Mouse (Mus musculus): Measurements from ENCODE around the gene Abca1. TPM values are rescaled to one million over a fixed set of nuclear protein-coding genes. Genes with fewer than 3 reads are reported as not detected.

Gene Abca1
- polyA plus RNA-seq (2014; fragmentation: Nextera tagmentation; extraction: Ambion mirVana) = 2.5 and 2.8 TPM in 2 replicates

- Histone ChIP-seq H3K36me3 (ENCODE audit: control insufficient read depth, insufficient read depth, low read length) (no peaks in the 10 kb centered on the region), H3K27ac (ENCODE audit: low read depth, low read length) (no peak within 1 kb of the TSS), H3K9ac (ENCODE audit: low read depth, low read length) (peak within 1 kb of the TSS; percentile 40), H3K4me1 (ENCODE audit: control insufficient read depth, insufficient read depth, low read length) (peaks cover 3% of the 10 kb centered on the region; the same call in 1 of the 2 replicates), H3K27me3 (ENCODE audit: control insufficient read depth, insufficient read depth, low read length) (no peaks in the 10 kb centered on the region), H3K9me3 (replicated peaks; ENCODE audit: control insufficient read depth, low read length) (no peaks in the 10 kb centered on the region), H3K4me2 (peak within 1 kb of the TSS; percentile 90), H3K4me3 (ENCODE audit: low read depth, low read length) (peak within 1 kb of the TSS; percentile 69)
- ATAC-seq (replicated peaks; ENCODE audit: insufficient number of reproducible peaks, low FRiP score, low TSS enrichment) = peak; percentile 86
- under 1% methylated on average over 37 of the region's 37 CpGs for WGBS (ENCODE audit: insufficient replicate concordance)
These were observed at the start of gene Abca1 for GRCm38 (mm10) chr4:53159767-53160166. Gene Abca1, minus strand, starts transcription at chr4:53159895.

GRCm38 (mm10) chr4:53204482-53204881 is 44.8 kb upstream of the Abca1 start:
- ATAC-seq (replicated peaks; ENCODE audit: insufficient number of reproducible peaks, low FRiP score, low TSS enrichment) = no peak
- WGBS (ENCODE audit: insufficient replicate concordance) = 68% methylated on average over 7 of the region's 7 CpGs
- H3K9ac ChIP-seq (ENCODE audit: low read depth, low read length) = no peak overlapping the region

GRCm38 (mm10) chr4:53203595-53204400 is 44.1 kb upstream of the Abca1 start:
- Histone ChIP-seq H3K4me3 (ENCODE audit: low read depth, low read length) (no peak overlapping the region), H3K27me3 (ENCODE audit: control insufficient read depth, insufficient read depth, low read length) (no peaks in the 10 kb centered on the region), H3K9ac (ENCODE audit: low read depth, low read length) (no peak overlapping the region), H3K27ac (ENCODE audit: low read depth, low read length) (no peak overlapping the region), H3K36me3 (ENCODE audit: control insufficient read depth, insufficient read depth, low read length) (no peaks in the 10 kb centered on the region), H3K4me1 (ENCODE audit: control insufficient read depth, insufficient read depth, low read length) (no peaks in the 10 kb centered on the region), H3K4me2 (no peak overlapping the region), H3K9me3 (replicated peaks; ENCODE audit: control insufficient read depth, low read length) (no peaks in the 10 kb centered on the region)
- ATAC-seq (replicated peaks; ENCODE audit: insufficient number of reproducible peaks, low FRiP score, low TSS enrichment) = no peak
- WGBS (ENCODE audit: insufficient replicate concordance) = 74% methylated on average over 15 of the region's 15 CpGs

More at GRCm38 (mm10) chr4:53204482-53204881, 44.8 kb upstream of the Abca1 start:
- H3K27me3 ChIP-seq (ENCODE audit: control insufficient read depth, insufficient read depth, low read length) = no peaks in the 10 kb centered on the region
- H3K4me2 ChIP-seq = no peak overlapping the region
- H3K4me3 ChIP-seq (ENCODE audit: low read depth, low read length) = no peak overlapping the region
- H3K27ac ChIP-seq (ENCODE audit: low read depth, low read length) = no peak overlapping the region
- no peaks in the 10 kb centered on the region for H3K4me1 ChIP-seq (ENCODE audit: control insufficient read depth, insufficient read depth, low read length)
- no peaks in the 10 kb centered on the region for H3K36me3 ChIP-seq (ENCODE audit: control insufficient read depth, insufficient read depth, low read length)
- H3K9me3 ChIP-seq (replicated peaks; ENCODE audit: control insufficient read depth, low read length) = no peaks in the 10 kb centered on the region

GRCm38 (mm10) chr4:53200276-53200675 is 40.6 kb upstream of the Abca1 start:
- Histone ChIP-seq H3K9me3 (replicated peaks; ENCODE audit: control insufficient read depth, low read length) (no peaks in the 10 kb centered on the region), H3K4me3 (ENCODE audit: low read depth, low read length) (no peak overlapping the region), H3K4me1 (ENCODE audit: control insufficient read depth, insufficient read depth, low read length) (peaks cover 5% of the 10 kb centered on the region; the same call in 1 of the 2 replicates), H3K9ac (ENCODE audit: low read depth, low read length) (no peak overlapping the region), H3K36me3 (ENCODE audit: control insufficient read depth, insufficient read depth, low read length) (no peaks in the 10 kb centered on the region), H3K4me2 (no peak overlapping the region), H3K27me3 (ENCODE audit: control insufficient read depth, insufficient read depth, low read length) (no peaks in the 10 kb centered on the region), H3K27ac (ENCODE audit: low read depth, low read length) (no peak overlapping the region)
- no peak for ATAC-seq (replicated peaks; ENCODE audit: insufficient number of reproducible peaks, low FRiP score, low TSS enrichment)
- WGBS (ENCODE audit: insufficient replicate concordance) = 93% methylated on average over 1 of the region's 1 CpGs

GRCm38 (mm10) chr4:53197842-53198241 is 38.1 kb upstream of the Abca1 start:
- 82% methylated on average over 4 of the region's 4 CpGs for WGBS (ENCODE audit: insufficient replicate concordance)
- H3K4me1 ChIP-seq (ENCODE audit: control insufficient read depth, insufficient read depth, low read length) = peaks cover 5% of the 10 kb centered on the region; the same call in 1 of the 2 replicates
- no peaks in the 10 kb centered on the region for H3K27me3 ChIP-seq (ENCODE audit: control insufficient read depth, insufficient read depth, low read length)
- H3K9me3 ChIP-seq (replicated peaks; ENCODE audit: control insufficient read depth, low read length) = no peaks in the 10 kb centered on the region
- no peak for ATAC-seq (replicated peaks; ENCODE audit: insufficient number of reproducible peaks, low FRiP score, low TSS enrichment)
- no peak overlapping the region for H3K27ac ChIP-seq (ENCODE audit: low read depth, low read length)
- H3K4me2 ChIP-seq = no peak overlapping the region
- H3K4me3 ChIP-seq (ENCODE audit: low read depth, low read length) = no peak overlapping the region
- no peak overlapping the region for H3K9ac ChIP-seq (ENCODE audit: low read depth, low read length)
- no peaks in the 10 kb centered on the region for H3K36me3 ChIP-seq (ENCODE audit: control insufficient read depth, insufficient read depth, low read length)

GRCm38 (mm10) chr4:53196058-53196771 is 36.5 kb upstream of the Abca1 start:
- Histone ChIP-seq H3K4me1 (ENCODE audit: control insufficient read depth, insufficient read depth, low read length) (peaks cover 5% of the 10 kb centered on the region; the same call in 1 of the 2 replicates), H3K4me3 (ENCODE audit: low read depth, low read length) (peak overlapping the region; percentile 50), H3K4me2 (peak overlapping the region; percentile 60), H3K27ac (ENCODE audit: low read depth, low read length) (no peak overlapping the region), H3K9ac (ENCODE audit: low read depth, low read length) (0 out of 2 replicates have a peak overlapping the region, but pooled peaks have one; percentile 39), H3K9me3 (replicated peaks; ENCODE audit: control insufficient read depth, low read length) (no peaks in the 10 kb centered on the region), H3K27me3 (ENCODE audit: control insufficient read depth, insufficient read depth, low read length) (no peaks in the 10 kb centered on the region), H3K36me3 (ENCODE audit: control insufficient read depth, insufficient read depth, low read length) (no peaks in the 10 kb centered on the region)
- ATAC-seq (replicated peaks; ENCODE audit: insufficient number of reproducible peaks, low FRiP score, low TSS enrichment) = peak; percentile 88
- 15% methylated on average over 24 of the region's 24 CpGs for WGBS (ENCODE audit: insufficient replicate concordance)

GRCm38 (mm10) chr4:53187071-53187470 is 27.4 kb upstream of the Abca1 start:
- no peak for ATAC-seq (replicated peaks; ENCODE audit: insufficient number of reproducible peaks, low FRiP score, low TSS enrichment)
- H3K4me1 ChIP-seq (ENCODE audit: control insufficient read depth, insufficient read depth, low read length) = no peaks in the 10 kb centered on the region
- H3K27ac ChIP-seq (ENCODE audit: low read depth, low read length) = peak overlapping the region; percentile 2
- H3K36me3 ChIP-seq (ENCODE audit: control insufficient read depth, insufficient read depth, low read length) = no peaks in the 10 kb centered on the region
- H3K4me2 ChIP-seq = no peak overlapping the region
- WGBS (ENCODE audit: insufficient replicate concordance) = 44% methylated on average over 4 of the region's 4 CpGs
- no peak overlapping the region for H3K9ac ChIP-seq (ENCODE audit: low read depth, low read length)
- no peaks in the 10 kb centered on the region for H3K27me3 ChIP-seq (ENCODE audit: control insufficient read depth, insufficient read depth, low read length)
- no peaks in the 10 kb centered on the region for H3K9me3 ChIP-seq (replicated peaks; ENCODE audit: control insufficient read depth, low read length)
- no peak overlapping the region for H3K4me3 ChIP-seq (ENCODE audit: low read depth, low read length)

- H3K4me2 ChIP-seq = no peak overlapping the region
- peak overlapping the region; percentile 2 for H3K27ac ChIP-seq (ENCODE audit: low read depth, low read length)
- H3K4me1 ChIP-seq (ENCODE audit: control insufficient read depth, insufficient read depth, low read length) = no peaks in the 10 kb centered on the region
- WGBS (ENCODE audit: insufficient replicate concordance) = 55% methylated on average over 4 of the region's 4 CpGs
- H3K27me3 ChIP-seq (ENCODE audit: control insufficient read depth, insufficient read depth, low read length) = no peaks in the 10 kb centered on the region
- H3K4me3 ChIP-seq (ENCODE audit: low read depth, low read length) = no peak overlapping the region
- no peak for ATAC-seq (replicated peaks; ENCODE audit: insufficient number of reproducible peaks, low FRiP score, low TSS enrichment)
- H3K36me3 ChIP-seq (ENCODE audit: control insufficient read depth, insufficient read depth, low read length) = no peaks in the 10 kb centered on the region
- no peak overlapping the region for H3K9ac ChIP-seq (ENCODE audit: low read depth, low read length)
- no peaks in the 10 kb centered on the region for H3K9me3 ChIP-seq (replicated peaks; ENCODE audit: control insufficient read depth, low read length)
These were observed 26.9 kb upstream of the Abca1 start for GRCm38 (mm10) chr4:53186573-53186972.
